Mouse (Mus musculus): ENCODE results near the gene Atp2b1.
"Not testable (repeated sequence)": the region's sequence is repeated elsewhere in the genome, so short reads cannot be mapped to it uniquely, and the experiment has no call there.

Atp2b1 gene

GRCm38 (mm10) chr10:98962092-98962491 is 47.9 kb downstream of the Atp2b1 start:
- DNase-seq (ENCODE audit: low read depth, low spot score) = no peak

GRCm38 (mm10) chr10:98966407-98967215 is 52.4 kb downstream of the Atp2b1 start:
- peak; percentile 35 for DNase-seq (ENCODE audit: low read depth, low spot score)

- DNase-seq (ENCODE audit: low read depth, low spot score) = no peak
Measured at GRCm38 (mm10) chr10:98967240-98967891, 53.2 kb downstream of the Atp2b1 start.

- no peak for DNase-seq (ENCODE audit: low read depth, low spot score)
Measured at GRCm38 (mm10) chr10:98970917-98971316, 56.7 kb downstream of the Atp2b1 start.

- DNase-seq (ENCODE audit: low read depth, low spot score) = no peak
Measured at GRCm38 (mm10) chr10:98972359-98972758, 58.2 kb downstream of the Atp2b1 start.

- no peak for DNase-seq (ENCODE audit: low read depth, low spot score)
Measured at GRCm38 (mm10) chr10:98972912-98973605, 58.9 kb downstream of the Atp2b1 start.

- DNase-seq (ENCODE audit: low read depth, low spot score) = no peak
Measured at GRCm38 (mm10) chr10:98974645-98975044, 60.4 kb downstream of the Atp2b1 start.

- no peak for DNase-seq (ENCODE audit: low read depth, low spot score)
Measured at GRCm38 (mm10) chr10:98975611-98976010, 61.4 kb downstream of the Atp2b1 start.

- no peak for DNase-seq (ENCODE audit: low read depth, low spot score)
Measured at GRCm38 (mm10) chr10:98976877-98977494, 62.8 kb downstream of the Atp2b1 start.

- DNase-seq (ENCODE audit: low read depth, low spot score) = no peak
Measured at GRCm38 (mm10) chr10:98978766-98979165, 64.6 kb downstream of the Atp2b1 start.

- no peak for DNase-seq (ENCODE audit: low read depth, low spot score)
Measured at GRCm38 (mm10) chr10:98979296-98979695, 65.1 kb downstream of the Atp2b1 start.

GRCm38 (mm10) chr10:98979951-98980350 is 65.7 kb downstream of the Atp2b1 start:
- DNase-seq (ENCODE audit: low read depth, low spot score) = no peak

GRCm38 (mm10) chr10:98991964-98992363 is 77.8 kb downstream of the Atp2b1 start:
- no peak for DNase-seq (ENCODE audit: low read depth, low spot score)

GRCm38 (mm10) chr10:98993186-98993585 is 79.0 kb downstream of the Atp2b1 start:
- no peak for DNase-seq (ENCODE audit: low read depth, low spot score)

GRCm38 (mm10) chr10:98995016-98995747 is 81.0 kb downstream of the Atp2b1 start:
- not testable (repeated sequence) for DNase-seq (ENCODE audit: low read depth, low spot score)

GRCm38 (mm10) chr10:99004866-99005265 is 90.7 kb downstream of the Atp2b1 start:
- DNase-seq (ENCODE audit: low read depth, low spot score) = no peak

GRCm38 (mm10) chr10:99011084-99011483 is 96.9 kb downstream of the Atp2b1 start:
- no peak for DNase-seq (ENCODE audit: low read depth, low spot score)

- DNase-seq (ENCODE audit: low read depth, low spot score) = no peak
Measured at GRCm38 (mm10) chr10:99012086-99012485, 97.9 kb downstream of the Atp2b1 start.

- no peak for DNase-seq (ENCODE audit: low read depth, low spot score)
Measured at GRCm38 (mm10) chr10:99014737-99015136, 100.5 kb downstream of the Atp2b1 start.

GRCm38 (mm10) chr10:99016996-99017395 is 102.8 kb downstream of the Atp2b1 start:
- no peak for DNase-seq (ENCODE audit: low read depth, low spot score)

- no peak for DNase-seq (ENCODE audit: low read depth, low spot score)
Measured at GRCm38 (mm10) chr10:99027462-99027861, 113.3 kb downstream of the Atp2b1 start.

All from forelimb bud, embryonic 11.5 days (tissue).